Mouse (Mus musculus): ENCODE data around the gene Pml. TPM values are rescaled to one million over a fixed set of nuclear protein-coding genes. Genes with fewer than 3 reads are reported as not detected.

The Pml gene
- polyA plus RNA-seq, 1 experiment from 2014 or later = 21.6 TPM

- ATAC-seq (ENCODE audit: low read depth) = no peak
- Histone ChIP-seq H3K27me3 (ENCODE audit: control insufficient read depth, insufficient read depth, low read depth, low read length) (no peaks in the 10 kb centered on the region), H3K4me1 (replicated peaks; ENCODE audit: control insufficient read depth, insufficient read depth, low read length) (no peaks in the 10 kb centered on the region), H3K9me3 (ENCODE audit: control insufficient read depth, low read length) (no peaks in the 10 kb centered on the region), H3K4me2 (ENCODE audit: low read depth, low read length) (no peak overlapping the region), H3K9ac (ENCODE audit: low read length) (no peak overlapping the region), H3K4me3 (ENCODE audit: low read length) (no peak overlapping the region), H3K36me3 (ENCODE audit: control insufficient read depth, insufficient read depth, low read length) (no peaks in the 10 kb centered on the region), H3K27ac (ENCODE audit: low read length) (no peak overlapping the region)
- WGBS = 71% methylated on average over 6 of the region's 6 CpGs
Measured at GRCm38 (mm10) chr9:58169426-58169825, 80.2 kb downstream of the Pml start.

DNA sequence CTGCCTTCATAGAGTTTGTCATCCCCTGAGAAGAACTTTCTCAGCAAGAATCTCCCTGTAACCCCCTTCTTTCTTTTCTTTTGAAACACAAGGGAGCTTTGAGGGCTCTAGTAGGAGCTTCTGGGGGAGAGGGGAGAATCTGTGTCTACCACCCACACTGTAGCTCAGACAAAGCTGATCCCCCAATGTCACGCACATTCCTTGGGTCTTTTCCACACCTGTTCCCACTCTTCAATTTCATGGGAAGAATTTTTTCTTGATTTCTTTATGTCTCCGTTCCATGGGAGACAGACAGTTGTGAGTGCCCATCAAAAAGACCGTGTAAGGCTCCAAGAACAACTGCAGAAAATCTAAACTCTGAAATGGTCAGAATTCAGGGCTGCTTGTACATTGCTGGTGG, 80.7 kb downstream of the Pml start:
- Histone ChIP-seq H3K36me3 (ENCODE audit: control insufficient read depth, insufficient read depth, low read length) (no peaks in the 10 kb centered on the region), H3K27me3 (ENCODE audit: control insufficient read depth, insufficient read depth, low read depth, low read length) (no peaks in the 10 kb centered on the region), H3K9me3 (ENCODE audit: control insufficient read depth, low read length) (no peaks in the 10 kb centered on the region), H3K4me3 (ENCODE audit: low read length) (no peak overlapping the region), H3K4me2 (ENCODE audit: low read depth, low read length) (no peak overlapping the region), H3K4me1 (replicated peaks; ENCODE audit: control insufficient read depth, insufficient read depth, low read length) (no peaks in the 10 kb centered on the region), H3K27ac (ENCODE audit: low read length) (no peak overlapping the region), H3K9ac (ENCODE audit: low read length) (no peak overlapping the region)
- 73% methylated on average over 3 of the region's 3 CpGs for WGBS
- ATAC-seq (ENCODE audit: low read depth) = no peak

Small RNA genes lying within 50 kb of the gene (microRNA-seq; reads per million reads assigned to microRNA genes)
- gene Mir6385 = not detected

Other genes with a start within 250 kb of the Pml start
- 0.58 and 0.74 TPM in 2 replicates for gene Cyp11a1, start 243.4 kb downstream of the Pml start, polyA plus RNA-seq (2015; fragmentation: Nextera tagmentation; extraction: Ambion mirVana)
- 1.0 TPM in 2 replicates for gene Stra6, start 186.0 kb downstream of the Pml start, polyA plus RNA-seq (2015; fragmentation: Nextera tagmentation; extraction: Ambion mirVana)
- 0.68 and 1.4 TPM in 2 replicates for gene Ccdc33, start 131.0 kb downstream of the Pml start, polyA plus RNA-seq (2015; fragmentation: Nextera tagmentation; extraction: Ambion mirVana)
- gene Islr, start 45.5 kb downstream of the Pml start, polyA plus RNA-seq (2015; fragmentation: Nextera tagmentation; extraction: Ambion mirVana) = 79.4 and 79.9 TPM in 2 replicates
- gene Islr2, start 45.5 kb downstream of the Pml start, polyA plus RNA-seq (2015; fragmentation: Nextera tagmentation; extraction: Ambion mirVana) = 0.25 and 0.38 TPM in 2 replicates
- gene Stoml1, start 3.4 kb upstream of the Pml start, polyA plus RNA-seq (2015; fragmentation: Nextera tagmentation; extraction: Ambion mirVana) = 28.7 and 28.8 TPM in 2 replicates
- 38.6 and 42.4 TPM in 2 replicates for gene Loxl1, start 63.4 kb upstream of the Pml start, polyA plus RNA-seq (2015; fragmentation: Nextera tagmentation; extraction: Ambion mirVana)
- not detected in 2 replicates for gene Tbc1d21, start 120.7 kb upstream of the Pml start, polyA plus RNA-seq (2015; fragmentation: Nextera tagmentation; extraction: Ambion mirVana)
- 0.44 and 0.74 TPM in 2 replicates for gene Insyn1, start 238.8 kb upstream of the Pml start, polyA plus RNA-seq (2015; fragmentation: Nextera tagmentation; extraction: Ambion mirVana)

All from lung, embryonic 16.5 days (tissue).